Mouse (Mus musculus): ENCODE measurements around the gene Nr1d1.

The Nr1d1 gene

DNA sequence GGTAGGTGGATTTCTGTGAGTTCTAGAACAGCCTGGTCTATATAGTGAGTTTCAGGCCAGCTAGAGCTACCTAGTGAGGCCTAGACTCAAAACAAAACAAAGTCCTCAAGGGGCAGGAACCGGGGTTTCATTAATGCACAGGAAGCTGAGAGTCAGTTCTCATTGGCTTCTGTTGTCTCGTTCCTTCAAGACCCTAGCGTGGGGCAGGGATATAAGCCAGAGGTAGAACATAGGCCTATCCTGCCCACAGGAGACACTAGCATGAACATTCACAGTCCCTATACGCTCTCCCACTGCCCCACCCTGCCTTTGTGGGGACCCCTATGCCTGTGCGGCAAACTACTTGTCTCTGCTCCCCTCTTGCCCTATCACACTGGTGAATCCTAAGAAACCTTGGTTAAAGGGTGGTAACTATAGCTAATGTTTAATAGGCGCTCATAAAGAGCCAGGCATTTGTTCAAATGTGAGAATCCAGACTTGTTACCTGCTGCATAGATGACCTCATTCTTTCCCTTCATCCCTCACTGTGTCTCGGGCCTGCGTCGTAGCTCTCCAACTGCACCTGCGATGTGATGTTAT, 22.5 kb downstream of the Nr1d1 start:
- in situ Hi-C loops (cut with MboI), result no loop called here

DNA sequence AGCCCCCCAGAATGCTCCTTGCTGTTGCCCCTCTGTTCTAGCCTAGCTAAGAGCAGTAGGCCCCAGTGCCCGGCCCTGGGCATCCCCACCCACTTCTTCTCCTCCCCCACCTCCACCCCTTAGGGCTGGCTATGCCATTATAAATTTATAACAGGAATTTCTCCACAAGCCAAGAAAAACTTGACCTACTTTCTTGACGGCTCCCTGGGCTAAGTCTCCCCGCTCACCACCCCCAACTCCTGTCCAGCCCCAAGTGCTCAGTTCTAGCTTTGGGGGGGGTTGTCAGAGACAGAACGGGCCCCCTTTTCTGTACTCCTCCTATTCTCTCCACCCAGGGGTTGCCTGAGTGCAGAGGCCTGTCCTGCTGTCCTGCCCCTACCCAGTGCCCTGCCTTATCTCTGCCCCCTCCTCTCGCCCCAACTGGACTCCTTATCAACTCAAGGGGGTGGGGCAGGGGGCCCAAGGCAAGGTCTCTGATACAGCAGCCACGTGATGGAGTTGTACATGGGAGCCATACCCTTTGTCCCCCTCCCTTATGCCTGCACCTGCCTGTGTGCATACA, 23.8 kb downstream of the Nr1d1 start:
- in situ Hi-C loops (cut with MboI), result no loop called here

DNA sequence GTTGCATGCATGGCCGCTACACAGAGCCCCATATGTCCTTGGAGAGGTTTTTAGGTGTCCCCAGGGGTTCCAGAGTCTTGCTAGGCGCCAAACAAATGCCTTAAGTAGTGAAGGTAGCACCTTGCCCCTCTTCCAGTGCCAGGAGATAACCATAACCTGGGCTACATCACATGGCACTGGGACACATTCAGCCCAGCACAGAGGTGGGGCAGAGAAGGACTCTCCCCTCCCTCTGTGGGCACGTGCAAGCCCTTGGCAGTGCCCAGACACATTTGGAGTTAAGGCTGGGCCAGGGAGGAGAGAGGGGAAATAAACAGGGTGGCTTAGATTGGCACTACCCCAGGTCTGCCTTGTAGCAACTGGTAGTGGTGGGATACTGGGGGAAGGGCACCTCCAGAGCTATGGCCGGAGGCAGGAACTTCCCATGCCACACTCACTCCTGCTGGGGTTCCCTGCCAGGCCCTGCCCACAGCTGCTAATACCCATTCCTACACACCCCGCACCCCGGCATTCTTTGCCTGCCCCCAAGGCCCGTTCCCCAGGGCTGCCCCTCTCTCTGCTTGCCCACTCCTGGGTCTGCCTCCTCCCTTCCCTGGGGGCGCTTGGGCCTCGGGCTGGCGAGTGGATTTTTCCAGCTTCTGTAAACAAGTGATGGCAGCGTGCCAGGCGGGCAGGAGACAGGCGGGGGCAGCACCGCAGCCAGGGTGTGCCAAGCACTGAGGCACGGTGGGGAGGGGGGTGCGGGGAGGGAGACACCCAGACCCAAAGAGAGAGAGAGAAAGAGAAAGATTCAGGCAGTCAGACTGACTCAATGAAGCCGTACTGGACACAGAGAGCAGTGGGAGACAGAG, 24.6 kb downstream of the Nr1d1 start:
- in situ Hi-C loops (cut with MboI), result no loop called here

DNA sequence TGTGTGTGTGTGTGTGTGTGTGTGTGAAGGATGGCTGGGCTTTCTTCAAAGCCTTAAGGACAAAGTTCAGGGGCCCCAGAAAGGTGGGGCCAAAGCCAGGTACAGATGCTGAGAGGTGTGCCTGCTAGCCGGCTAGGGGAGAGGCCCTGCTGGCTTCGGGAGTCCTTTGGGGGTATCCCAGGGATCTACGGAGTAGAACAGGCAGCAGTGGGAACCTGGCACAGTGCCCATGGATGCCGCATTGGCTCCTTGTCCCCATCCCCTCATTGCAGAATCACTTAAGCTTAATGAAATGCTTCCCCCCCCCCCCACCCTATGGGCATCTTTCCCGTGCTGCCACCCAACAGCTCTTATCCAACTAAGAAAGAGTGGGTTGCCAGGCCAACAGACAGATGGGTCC, 25.4 kb downstream of the Nr1d1 start:
- in situ Hi-C loops (cut with MboI), result no loop called here

DNA sequence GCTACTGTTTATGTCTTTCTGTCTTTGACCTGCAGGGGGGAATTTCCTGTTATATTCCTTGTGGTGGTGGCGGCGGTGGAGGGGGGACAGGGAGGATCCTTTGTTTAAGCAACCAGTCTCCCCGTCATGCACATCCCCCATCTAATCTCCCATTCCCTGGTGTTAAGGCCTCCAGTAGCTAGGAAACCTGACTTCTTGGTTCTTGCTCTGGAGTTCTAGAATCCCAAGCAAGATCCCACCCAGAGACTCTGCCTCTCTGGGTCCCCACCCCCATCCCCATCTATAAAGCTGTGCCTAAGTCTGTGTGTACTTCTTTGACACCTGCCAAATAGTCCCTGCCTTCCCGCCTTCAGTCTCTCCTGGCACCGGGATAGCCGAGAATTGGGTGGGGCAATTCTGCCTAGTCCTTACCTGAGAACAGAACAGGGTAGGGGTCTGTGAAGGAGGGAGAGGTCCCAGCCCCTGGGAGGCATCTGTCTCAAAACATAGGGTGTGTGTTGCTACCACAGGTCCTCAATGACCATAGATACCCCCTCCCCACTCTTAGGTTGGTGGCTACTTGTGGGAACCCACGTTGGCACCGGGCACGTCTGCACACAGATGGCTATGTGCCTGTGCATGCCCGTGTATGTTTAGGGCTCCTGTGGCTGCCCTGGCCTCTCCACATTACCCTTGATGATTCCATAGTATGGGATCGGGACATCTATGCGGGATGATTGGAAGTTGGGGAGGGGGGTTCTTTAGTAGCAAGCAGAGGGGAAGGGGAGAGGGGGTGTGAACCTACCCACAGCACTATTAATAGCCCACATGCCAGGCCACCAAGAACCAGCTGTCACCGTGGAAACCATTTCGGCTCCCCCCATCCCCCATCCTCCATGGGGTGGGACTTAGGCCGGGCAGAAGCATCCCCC, 26.4 kb downstream of the Nr1d1 start:
- in situ Hi-C loops (cut with MboI), result no loop called here

DNA sequence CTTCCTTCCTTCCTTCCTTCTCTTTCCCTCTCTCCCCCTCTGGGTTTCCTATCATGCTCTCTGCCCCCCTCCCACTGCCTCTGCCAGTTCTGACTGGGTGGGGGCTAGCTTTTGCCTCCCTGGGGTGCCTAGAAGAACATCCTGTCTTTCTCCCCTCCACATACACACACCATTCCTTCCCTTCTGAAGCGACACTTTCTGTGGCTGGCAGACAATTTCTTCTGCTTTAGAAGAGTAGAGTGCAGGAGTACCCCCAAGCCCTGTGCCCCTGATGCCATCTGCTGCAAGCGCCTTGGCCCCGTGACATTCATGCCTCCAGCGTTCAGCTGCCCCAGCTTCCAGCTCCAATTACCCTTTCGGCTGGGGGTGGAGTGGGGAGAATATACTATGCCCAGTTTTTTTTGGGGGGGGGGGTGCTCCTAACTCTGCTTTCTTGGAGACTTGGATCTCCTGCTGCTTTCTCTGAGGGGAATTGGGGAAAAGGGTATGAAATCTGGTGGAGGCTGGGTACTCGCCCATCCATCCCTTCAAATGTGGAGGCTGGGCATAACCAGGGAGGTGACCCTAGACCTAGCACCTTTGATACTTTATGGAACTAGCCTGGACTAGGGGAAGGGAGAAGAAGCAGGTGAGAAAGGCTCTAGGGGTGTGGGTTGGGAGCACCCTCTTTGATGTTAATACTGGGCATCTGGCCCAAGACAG, 27.2 kb downstream of the Nr1d1 start:
- in situ Hi-C loops (cut with MboI), result no loop called here

DNA sequence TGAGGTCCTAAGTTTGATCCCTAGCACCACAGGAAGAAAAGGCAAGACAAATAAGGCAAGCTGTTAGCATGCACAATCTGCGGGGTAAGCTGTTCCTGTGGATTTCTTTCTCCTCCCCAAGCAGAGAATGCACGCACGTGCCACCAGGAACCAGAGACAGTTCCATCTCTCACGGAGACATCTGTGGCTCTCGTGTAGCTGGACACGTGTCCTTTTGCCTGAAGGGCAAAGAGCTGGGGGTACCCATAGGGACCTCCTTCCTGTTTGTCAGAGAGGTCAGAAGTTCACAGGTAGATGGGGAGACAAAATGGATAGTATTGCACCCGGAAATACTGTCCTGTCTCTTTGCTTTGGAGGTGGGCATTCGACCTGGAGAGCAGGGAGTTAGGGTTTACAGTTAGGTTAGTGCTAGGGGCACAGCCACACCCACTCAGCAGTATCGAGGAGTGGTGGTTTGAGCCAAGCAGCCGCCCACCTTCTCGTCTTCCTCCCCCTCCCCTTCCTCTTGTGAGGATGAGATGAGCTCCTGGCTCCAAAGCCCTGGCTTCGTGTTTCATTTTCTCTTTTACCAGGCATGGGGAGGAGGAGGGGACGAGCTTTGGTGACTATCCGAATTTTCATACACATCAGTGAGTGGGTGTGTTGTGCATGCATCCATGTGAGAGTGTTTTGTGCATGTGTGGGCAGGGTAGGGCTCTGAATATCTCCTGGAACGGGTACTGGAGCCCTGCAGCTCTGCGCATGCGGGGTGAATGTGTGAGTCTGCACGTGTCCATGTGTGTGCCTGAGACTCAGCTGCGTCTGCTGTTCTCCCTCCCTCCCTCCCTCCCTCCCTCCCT, 28.1 kb downstream of the Nr1d1 start:
- in situ Hi-C loops (cut with MboI), result no loop called here

DNA sequence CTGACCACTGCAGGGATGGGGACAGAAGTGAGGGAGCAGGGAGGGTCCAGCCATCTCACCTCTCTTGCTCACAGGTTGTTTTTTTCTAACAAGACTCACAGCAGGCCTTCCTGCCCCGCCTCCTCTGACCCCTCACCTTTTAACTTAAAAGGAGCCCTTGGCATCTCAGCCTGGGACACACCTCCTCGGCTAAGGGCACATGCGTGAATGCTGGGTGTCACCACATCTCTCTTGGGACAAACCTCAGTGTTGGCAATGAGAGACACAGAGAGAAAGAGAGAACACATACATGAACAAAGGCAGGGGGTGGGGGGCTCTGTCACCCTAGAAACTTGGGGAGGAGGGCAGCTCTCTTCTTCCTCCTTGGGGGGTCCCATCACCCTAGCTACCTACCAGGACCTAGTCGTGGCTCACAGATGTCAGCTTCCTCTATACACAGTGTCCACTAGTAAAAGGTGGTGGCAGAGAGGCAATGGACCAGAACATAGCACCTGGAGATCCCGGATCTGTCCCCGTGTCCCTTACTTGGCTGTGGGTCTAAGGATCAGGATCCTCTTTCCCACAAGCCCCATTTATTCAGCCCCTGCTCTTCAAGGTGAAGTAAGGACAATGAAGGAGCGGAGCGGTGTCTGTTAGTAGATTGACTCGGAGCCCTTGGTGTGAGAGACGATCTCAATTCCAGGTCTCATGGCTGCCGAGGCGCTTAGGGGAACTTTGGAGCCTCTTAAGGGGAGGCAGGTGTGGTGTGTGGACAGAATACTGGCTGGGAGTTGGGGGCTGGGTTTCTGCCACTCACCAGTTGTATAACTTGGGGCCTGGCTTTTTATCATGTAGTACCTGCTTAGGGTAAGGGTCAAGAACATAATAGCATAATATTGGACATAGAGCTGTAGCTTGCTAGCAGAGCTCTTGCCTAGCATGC, 28.9 kb downstream of the Nr1d1 start:
- in situ Hi-C loops (cut with MboI), result no loop called here

DNA sequence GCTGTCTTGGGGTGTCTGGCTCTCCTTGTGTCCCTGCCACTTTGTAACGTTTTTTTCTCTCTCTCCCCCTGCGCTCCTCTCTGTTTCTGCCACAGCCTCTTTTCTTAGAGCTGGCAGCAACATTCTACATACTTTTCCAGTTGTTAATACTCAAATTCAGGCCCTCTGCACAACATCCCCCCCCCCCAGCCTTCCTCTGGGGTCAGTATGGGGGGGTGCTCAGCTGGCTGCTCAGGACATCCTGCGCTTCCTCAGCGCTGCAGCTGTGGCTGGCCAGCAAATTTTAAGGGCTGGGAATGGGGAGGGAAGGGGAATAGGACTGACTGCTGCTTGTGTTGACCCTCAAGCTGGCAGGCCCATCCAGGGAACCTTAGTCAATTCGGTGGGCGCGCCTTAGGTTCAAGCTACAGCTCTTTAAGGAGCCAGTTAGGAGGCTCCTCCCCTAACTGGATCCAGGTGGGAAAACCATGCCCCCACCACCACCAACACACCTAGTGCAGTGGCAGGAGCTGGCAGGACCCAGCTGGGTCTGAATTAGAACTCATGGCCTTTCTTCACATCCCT, 30.6 kb downstream of the Nr1d1 start:
- in situ Hi-C loops (cut with MboI), result no loop called here

DNA sequence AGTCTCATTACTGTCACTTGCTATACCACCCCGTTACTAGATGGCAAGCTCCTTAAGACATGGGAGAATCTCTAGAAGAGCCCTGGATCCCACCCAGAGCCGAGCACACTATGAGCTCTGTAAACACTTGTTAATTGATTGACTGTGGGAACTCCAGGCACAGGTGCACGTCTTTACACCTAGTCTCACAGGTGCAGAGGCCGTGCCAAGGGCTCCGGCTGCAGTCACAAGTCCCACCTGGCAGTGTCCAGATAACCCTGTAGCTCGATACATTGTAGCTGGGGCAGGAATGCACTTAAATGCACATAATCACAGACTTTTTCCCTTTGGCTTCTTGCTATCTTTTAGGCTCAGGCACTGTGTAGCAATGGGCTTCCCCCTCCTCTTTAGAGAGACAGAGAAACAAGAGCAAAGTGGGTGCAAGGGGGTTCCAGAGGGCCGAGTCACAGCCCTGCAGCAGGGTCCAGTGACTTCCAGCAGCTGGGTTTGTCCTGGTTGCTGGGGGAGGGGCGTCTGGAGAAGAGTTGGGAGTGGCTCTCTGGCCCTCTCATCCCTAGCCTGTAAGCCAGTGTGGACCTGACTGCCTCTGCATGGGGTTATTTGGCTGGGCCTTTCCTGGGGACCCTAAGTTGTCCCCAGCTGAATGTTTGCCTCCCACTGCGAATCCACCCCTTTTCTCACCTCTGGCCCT, 31.3 kb downstream of the Nr1d1 start:
- in situ Hi-C loops (cut with MboI), result no loop called here

DNA sequence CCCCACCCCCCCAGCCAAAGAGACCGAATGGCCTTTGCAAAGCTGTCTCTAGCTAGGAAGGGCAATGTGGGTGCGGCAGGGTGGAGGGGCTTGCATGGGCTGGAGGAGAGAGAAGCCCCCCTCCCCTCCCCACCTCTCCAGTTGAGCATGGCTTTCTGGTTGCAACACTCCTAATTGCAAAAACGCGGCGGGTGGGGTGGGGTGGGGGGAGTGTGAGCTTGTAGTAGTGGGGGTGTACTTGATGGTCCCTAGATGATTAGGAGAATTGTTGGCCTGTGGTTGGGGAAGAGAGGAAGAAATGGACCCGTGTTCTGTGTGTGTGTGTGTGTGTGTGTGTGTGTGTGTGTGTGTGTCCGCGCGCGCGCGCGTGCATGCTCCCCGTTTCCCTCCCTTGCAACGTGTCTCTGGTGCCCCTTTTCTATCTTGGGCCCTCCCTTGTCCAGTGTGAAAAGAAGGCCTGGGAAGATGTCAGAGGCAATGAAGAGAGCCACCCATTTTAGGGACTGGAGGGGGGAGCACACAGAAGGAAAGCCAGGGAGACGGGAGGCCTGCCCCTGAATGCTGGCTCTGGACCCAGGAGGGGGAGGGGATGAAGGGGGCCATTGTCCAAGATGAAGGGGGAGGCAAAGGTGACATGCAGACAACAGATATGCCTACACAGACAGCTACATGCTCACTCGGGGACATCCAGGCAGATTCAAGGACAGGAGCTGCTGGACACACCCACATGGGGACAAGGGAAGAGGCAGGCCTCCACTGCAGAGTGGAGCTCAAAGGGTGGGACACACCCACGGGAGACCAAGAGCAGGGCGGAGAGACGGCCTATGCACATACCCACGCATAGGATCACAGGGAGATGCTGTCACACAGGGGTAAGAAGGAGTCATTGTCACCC, 32.5 kb downstream of the Nr1d1 start:
- in situ Hi-C loops (cut with MboI), result no loop called here

DNA sequence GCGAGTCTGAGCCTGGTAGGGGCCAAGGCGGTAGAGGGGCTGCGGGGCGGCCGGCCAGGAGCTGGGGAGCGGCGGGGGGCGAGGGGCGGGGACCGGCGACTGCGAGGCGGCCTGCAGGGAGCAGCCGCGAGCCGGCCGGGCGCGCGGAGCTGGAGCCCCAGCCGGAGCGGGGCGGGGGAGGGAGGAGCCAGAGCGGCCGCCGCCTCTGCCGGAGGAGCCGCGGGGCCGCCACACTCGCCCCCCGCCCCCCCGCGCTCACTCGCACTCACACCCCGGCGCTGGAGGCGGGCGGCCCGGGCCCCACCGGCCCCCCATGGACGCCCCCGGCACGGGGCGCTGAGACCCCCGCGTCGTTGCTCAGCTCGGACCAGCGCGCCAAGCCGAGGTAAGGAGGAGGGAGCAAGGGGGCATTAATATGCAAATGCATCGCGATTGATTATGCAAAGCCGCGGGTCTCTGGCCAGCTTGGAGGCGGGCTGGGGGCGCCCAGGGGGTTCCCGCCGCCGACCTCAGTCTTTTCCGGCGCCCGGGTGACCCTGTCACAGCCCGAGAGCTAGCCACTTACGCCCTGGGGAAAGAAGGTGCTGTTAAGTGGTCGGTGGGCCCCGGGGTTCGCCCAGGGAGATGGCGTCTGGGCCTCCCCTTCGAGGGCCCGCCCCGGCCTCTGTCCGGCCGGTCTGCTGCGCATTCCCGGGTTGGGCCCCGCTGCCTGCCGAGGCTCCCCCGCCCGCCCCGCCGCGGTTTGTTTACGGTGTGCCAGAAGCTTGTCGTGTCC, 33.3 kb downstream of the Nr1d1 start:
- in situ Hi-C loops (cut with MboI), result no loop called here

DNA sequence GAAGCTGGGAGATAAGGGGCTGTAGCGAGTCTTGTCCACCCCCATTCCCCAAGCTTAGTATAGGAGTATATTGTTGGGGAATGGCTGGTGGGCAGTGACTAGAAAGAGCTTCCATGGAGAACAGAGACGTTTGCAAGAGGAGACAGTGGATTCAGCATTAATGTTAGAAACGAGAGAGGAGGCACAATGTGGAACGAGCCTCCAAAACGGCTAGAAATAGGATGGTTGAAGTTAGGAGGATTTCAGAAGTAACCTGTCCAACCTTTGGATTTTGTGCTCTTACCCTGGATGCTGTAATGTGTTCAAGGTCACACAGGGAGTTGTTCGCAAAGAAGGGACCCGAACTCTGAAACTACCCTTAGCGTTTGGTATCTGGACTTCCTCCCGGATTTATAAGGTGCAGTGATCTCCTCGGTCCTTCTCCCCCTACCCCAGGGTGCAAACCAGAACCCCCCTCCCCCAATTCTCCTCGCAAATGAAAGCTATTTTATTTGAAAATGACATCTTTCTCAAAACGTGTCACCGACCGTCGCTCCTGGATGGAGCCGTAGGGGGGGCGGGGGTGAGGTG, 34.0 kb downstream of the Nr1d1 start:
- in situ Hi-C loops (cut with MboI), result no loop called here

DNA sequence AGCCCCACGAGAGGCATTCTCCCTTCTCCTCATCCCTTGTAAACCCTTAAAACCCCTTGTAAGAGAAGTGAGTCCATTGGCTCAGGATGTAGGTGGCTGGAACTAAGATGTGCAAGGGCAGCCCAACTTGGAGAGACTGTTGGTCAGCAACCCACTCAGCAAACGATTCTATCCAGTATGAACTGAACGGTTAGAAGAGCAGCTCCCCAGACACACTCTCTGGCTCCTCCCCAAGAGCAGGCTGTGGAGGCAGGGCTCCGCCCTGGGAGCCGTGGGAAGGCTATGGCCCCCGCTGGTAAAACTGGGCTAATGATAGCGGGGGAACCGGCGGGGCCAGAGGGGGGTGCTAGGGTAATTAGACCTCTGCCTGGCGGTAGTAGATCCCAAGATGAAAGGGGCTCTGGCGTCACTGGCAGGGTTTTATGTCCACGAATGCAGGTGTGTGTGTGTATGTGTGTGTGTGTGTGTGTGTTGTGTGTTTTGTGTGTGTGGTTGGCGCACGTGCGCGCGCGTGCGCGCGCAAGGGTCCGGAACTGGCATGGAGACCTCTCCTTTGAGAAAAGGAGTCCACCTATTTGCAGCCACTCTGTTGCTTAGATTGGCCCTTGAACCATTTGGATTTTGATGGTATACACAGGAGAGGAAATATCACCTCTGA, 34.6 kb downstream of the Nr1d1 start, which contains the start of gene Thra:
TSS of gene Thra (plus strand) at position 246 of the 658 bp plus-strand sequence.
- in situ Hi-C loops (cut with MboI), result no loop called here

DNA sequence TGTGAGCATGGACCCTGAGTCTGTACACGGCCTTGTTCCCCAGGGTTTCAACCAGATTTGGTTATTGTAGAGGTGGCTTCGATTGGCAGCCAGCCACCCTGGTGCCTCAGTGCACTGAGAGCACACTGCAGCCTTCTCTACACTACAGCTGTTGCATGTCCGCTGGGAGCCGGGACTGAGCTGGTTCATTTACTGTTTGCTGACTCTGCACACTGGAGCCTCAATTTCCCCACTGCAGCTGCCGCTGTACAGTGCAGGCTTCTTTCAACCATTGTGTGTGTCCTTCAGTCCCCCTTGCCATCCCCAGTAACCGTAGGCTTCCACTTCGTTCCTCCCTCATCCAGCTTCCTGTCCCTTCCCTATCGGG, 35.1 kb downstream of the Nr1d1 start:
- in situ Hi-C loops (cut with MboI), result no loop called here

DNA sequence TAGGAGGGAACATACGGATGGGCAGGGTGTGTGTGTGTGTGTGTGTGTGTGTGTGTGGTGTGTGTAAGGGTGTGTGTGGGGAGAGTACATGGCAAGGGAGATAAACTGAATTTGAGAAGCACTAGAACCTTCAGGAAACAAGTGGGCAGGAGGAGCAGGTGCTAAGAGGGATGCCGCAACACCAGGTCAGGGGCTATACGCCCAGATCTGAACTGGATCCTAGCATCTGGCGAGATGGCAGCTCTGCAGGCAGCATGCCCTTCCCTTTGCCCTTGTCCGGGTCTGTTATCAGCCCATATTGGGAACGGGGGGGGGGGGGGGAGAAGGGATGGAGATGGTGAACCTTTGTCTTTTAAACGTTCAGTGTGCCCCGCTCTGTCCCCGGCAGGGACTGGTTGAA, 36.2 kb downstream of the Nr1d1 start:
- in situ Hi-C loops (cut with MboI), result loop anchor here (10.0 kb wide), 1 partner anchor 46 kb away; no protein-coding TSS in a partner anchor
